Mouse (Mus musculus) midbrain, embryonic 16.5 days (tissue): ENCODE measurements around the gene Vta1. TPM values are rescaled to one million over a fixed set of nuclear protein-coding genes. Genes with fewer than 3 reads are reported as not detected.

ENCODE experiments used
- ATAC-seq: fragments of 200-750 bp; cut with Nextera tagmentation; 2 replicates; pipeline ENCODE4 v1.8.0; 2017; ENCODE audit warnings: moderate TSS enrichment
- H3K27ac ChIP-seq: fragments of 300-500 bp; sonication (generic); 2 replicates; pipeline ENCODE4 v1.5.1; 2014; ENCODE audit warnings: mild to moderate bottlenecking, low read length, mixed read lengths
- H3K27me3 ChIP-seq: fragments of 300-500 bp; sonication (generic); 2 replicates; pipeline ENCODE4 v1.6.1; 2014; ENCODE audit warnings: low read depth, low read length, mixed read lengths; ENCODE audit not compliant: control insufficient read depth, insufficient read depth
- H3K36me3 ChIP-seq: fragments of 300-500 bp; sonication (generic); 2 replicates; pipeline ENCODE4 v1.6.1; 2014; ENCODE audit warnings: mild to moderate bottlenecking, low read length, moderate library complexity, mixed read lengths; ENCODE audit not compliant: control insufficient read depth, insufficient read depth
- H3K4me1 ChIP-seq: fragments of 300-500 bp; sonication (generic); 2 replicates; pipeline ENCODE4 v1.6.1; 2014; ENCODE audit warnings: mild to moderate bottlenecking, low read length, mixed read lengths; ENCODE audit not compliant: control insufficient read depth, insufficient read depth
- H3K4me2 ChIP-seq: fragments of 300-500 bp; sonication (generic); 2 replicates; pipeline ENCODE4 v1.6.1; 2014; ENCODE audit warnings: mild to moderate bottlenecking, low read length, mixed read lengths
- H3K4me3 ChIP-seq: fragments of 300-500 bp; sonication (generic); 2 replicates; pipeline ENCODE4 v1.5.1; 2014; ENCODE audit warnings: low read depth, mild to moderate bottlenecking, low read length, moderate library complexity, mixed read lengths
- H3K9ac ChIP-seq: fragments of 300-500 bp; sonication (generic); 2 replicates; pipeline ENCODE4 v1.6.1; 2014; ENCODE audit warnings: low read depth, low read length, mixed read lengths
- H3K9me3 ChIP-seq: fragments of 300-500 bp; sonication (generic); replicated peaks from 2 replicates; pipeline ENCODE4 v1.6.1; 2014; ENCODE audit warnings: mild to moderate bottlenecking, low read length, mixed read lengths; ENCODE audit not compliant: control insufficient read depth, poor library complexity, severe bottlenecking
- WGBS: fragments of 180-500 bp; shearing (Covaris S2); extraction: QIAGEN DNeasy Blood & Tissue Kit; methylation state at CpG from one replicate; pipeline ENCODE4 v1.1.7; 2014; 5-methylcytosine and 5-hydroxymethylcytosine counted together
- polyA plus RNA-seq: library from polyadenylated mRNA; unstranded; fragments of >200 nt; fragmentation: Nextera tagmentation; extraction: Ambion mirVana; gene quantifications from 2 replicates; pipeline ENCODE4 v1.2.1, GENCODE M21; 2015

The Vta1 gene
- polyA plus RNA-seq, 1 experiment from 2014 or later = 186 TPM

GRCm38 (mm10) chr10:14685663-14686062 lies 19.7 kb downstream of the Vta1 start:
- Histone ChIP-seq H3K27me3 (no peaks in the 10 kb centered on the region), H3K36me3 (peaks cover 5% of the 10 kb centered on the region), H3K9ac (no peak overlapping the region), H3K9me3 (no peaks in the 10 kb centered on the region), H3K4me2 (no peak overlapping the region), H3K27ac (no peak overlapping the region), H3K4me3 (no peak overlapping the region), H3K4me1 (no peaks in the 10 kb centered on the region)
- ATAC-seq = no peak
- WGBS = 100% methylated on average over 1 of the region's 1 CpGs

- 98% methylated on average over 2 of the region's 2 CpGs for WGBS
- ATAC-seq = no peak
- no peaks in the 10 kb centered on the region for H3K4me1 ChIP-seq
- H3K4me3 ChIP-seq = no peak overlapping the region
- H3K27me3 ChIP-seq = no peaks in the 10 kb centered on the region
- H3K9ac ChIP-seq = no peak overlapping the region
- no peak overlapping the region for H3K4me2 ChIP-seq
- H3K9me3 ChIP-seq = no peaks in the 10 kb centered on the region
- no peak overlapping the region for H3K27ac ChIP-seq
- peaks cover 14% of the 10 kb centered on the region for H3K36me3 ChIP-seq
Measured at GRCm38 (mm10) chr10:14666147-14666546, 39.2 kb downstream of the Vta1 start.

- no peak overlapping the region for H3K9ac ChIP-seq
- H3K36me3 ChIP-seq = peaks cover 20% of the 10 kb centered on the region
- 77% methylated on average over 2 of the region's 2 CpGs for WGBS
- H3K4me1 ChIP-seq = no peaks in the 10 kb centered on the region
- no peaks in the 10 kb centered on the region for H3K27me3 ChIP-seq
- no peaks in the 10 kb centered on the region for H3K9me3 ChIP-seq
- no peak overlapping the region for H3K27ac ChIP-seq
- no peak overlapping the region for H3K4me2 ChIP-seq
- H3K4me3 ChIP-seq = no peak overlapping the region
- no peak for ATAC-seq
Measured at GRCm38 (mm10) chr10:14660875-14661274, 44.5 kb downstream of the Vta1 start.

- 88% methylated on average over 1 of the region's 1 CpGs for WGBS
- Histone ChIP-seq H3K4me3 (no peak overlapping the region), H3K27me3 (no peaks in the 10 kb centered on the region), H3K36me3 (no peaks in the 10 kb centered on the region), H3K4me1 (no peaks in the 10 kb centered on the region), H3K9ac (no peak overlapping the region), H3K4me2 (no peak overlapping the region), H3K9me3 (no peaks in the 10 kb centered on the region), H3K27ac (no peak overlapping the region)
- no peak for ATAC-seq
Measured at GRCm38 (mm10) chr10:14639635-14640034, 65.7 kb downstream of the Vta1 start.

- H3K27me3 ChIP-seq = no peaks in the 10 kb centered on the region
- H3K9me3 ChIP-seq = no peaks in the 10 kb centered on the region
- no peak overlapping the region for H3K4me2 ChIP-seq
- no peak for ATAC-seq
- 92% methylated on average over 4 of the region's 4 CpGs for WGBS
- no peaks in the 10 kb centered on the region for H3K4me1 ChIP-seq
- no peak overlapping the region for H3K9ac ChIP-seq
- H3K4me3 ChIP-seq = no peak overlapping the region
- H3K27ac ChIP-seq = no peak overlapping the region
- H3K36me3 ChIP-seq = no peaks in the 10 kb centered on the region
Measured at GRCm38 (mm10) chr10:14639043-14639442, 66.3 kb downstream of the Vta1 start.

- Histone ChIP-seq H3K9ac (no peak overlapping the region), H3K27me3 (no peaks in the 10 kb centered on the region)
- WGBS = 92% methylated on average over 1 of the region's 1 CpGs
Measured at GRCm38 (mm10) chr10:14625706-14626105, 79.7 kb downstream of the Vta1 start.

GRCm38 (mm10) chr10:14619156-14619555 lies 86.2 kb downstream of the Vta1 start:
- Histone ChIP-seq H3K4me3 (no peak overlapping the region), H3K27me3 (no peaks in the 10 kb centered on the region), H3K9me3 (no peaks in the 10 kb centered on the region), H3K9ac (no peak overlapping the region), H3K27ac (no peak overlapping the region), H3K36me3 (no peaks in the 10 kb centered on the region), H3K4me2 (no peak overlapping the region), H3K4me1 (no peaks in the 10 kb centered on the region)
- 94% methylated on average over 1 of the region's 1 CpGs for WGBS
- ATAC-seq = no peak

More at GRCm38 (mm10) chr10:14625706-14626105, 79.7 kb downstream of the Vta1 start:
- Histone ChIP-seq H3K36me3 (no peaks in the 10 kb centered on the region), H3K4me1 (no peaks in the 10 kb centered on the region), H3K27ac (no peak overlapping the region), H3K4me2 (no peak overlapping the region), H3K4me3 (no peak overlapping the region), H3K9me3 (0 out of 2 replicates have a peak, but pooled peaks cover 2% of the 10 kb centered on the region)
- ATAC-seq = no peak

- Histone ChIP-seq H3K9me3 (no peaks in the 10 kb centered on the region), H3K9ac (no peak overlapping the region), H3K4me2 (no peak overlapping the region), H3K4me1 (no peaks in the 10 kb centered on the region), H3K4me3 (no peak overlapping the region), H3K27me3 (no peaks in the 10 kb centered on the region), H3K36me3 (no peaks in the 10 kb centered on the region), H3K27ac (no peak overlapping the region)
- no peak for ATAC-seq
- 97% methylated on average over 1 of the region's 1 CpGs for WGBS
Measured at GRCm38 (mm10) chr10:14618301-14618700, 87.1 kb downstream of the Vta1 start.

- Histone ChIP-seq H3K27ac (no peak overlapping the region), H3K9ac (no peak overlapping the region), H3K36me3 (no peaks in the 10 kb centered on the region), H3K4me3 (no peak overlapping the region), H3K27me3 (no peaks in the 10 kb centered on the region), H3K9me3 (no peaks in the 10 kb centered on the region), H3K4me2 (no peak overlapping the region), H3K4me1 (no peaks in the 10 kb centered on the region)
- no peak for ATAC-seq
Measured at GRCm38 (mm10) chr10:14615441-14615840, 89.9 kb downstream of the Vta1 start.

GRCm38 (mm10) chr10:14607597-14607996 lies 97.8 kb downstream of the Vta1 start:
- Histone ChIP-seq H3K27me3 (no peaks in the 10 kb centered on the region), H3K9ac (no peak overlapping the region), H3K9me3 (no peaks in the 10 kb centered on the region), H3K4me3 (no peak overlapping the region), H3K4me1 (no peaks in the 10 kb centered on the region), H3K36me3 (no peaks in the 10 kb centered on the region), H3K27ac (no peak overlapping the region), H3K4me2 (no peak overlapping the region)
- 92% methylated on average over 5 of the region's 5 CpGs for WGBS
- ATAC-seq = no peak
